Mouse (Mus musculus): ENCODE measurements around the gene Cfap100. TPM values are rescaled to one million over a fixed set of nuclear protein-coding genes. Genes with fewer than 3 reads are reported as not detected.
A peak's percentile ranks its signal among the peaks of the same experiment; 100 is the strongest.

Cfap100 gene
- 0.31 and 0.46 TPM in 2 replicates for polyA plus RNA-seq (2015; fragmentation: Nextera tagmentation; extraction: Ambion mirVana)

DNA sequence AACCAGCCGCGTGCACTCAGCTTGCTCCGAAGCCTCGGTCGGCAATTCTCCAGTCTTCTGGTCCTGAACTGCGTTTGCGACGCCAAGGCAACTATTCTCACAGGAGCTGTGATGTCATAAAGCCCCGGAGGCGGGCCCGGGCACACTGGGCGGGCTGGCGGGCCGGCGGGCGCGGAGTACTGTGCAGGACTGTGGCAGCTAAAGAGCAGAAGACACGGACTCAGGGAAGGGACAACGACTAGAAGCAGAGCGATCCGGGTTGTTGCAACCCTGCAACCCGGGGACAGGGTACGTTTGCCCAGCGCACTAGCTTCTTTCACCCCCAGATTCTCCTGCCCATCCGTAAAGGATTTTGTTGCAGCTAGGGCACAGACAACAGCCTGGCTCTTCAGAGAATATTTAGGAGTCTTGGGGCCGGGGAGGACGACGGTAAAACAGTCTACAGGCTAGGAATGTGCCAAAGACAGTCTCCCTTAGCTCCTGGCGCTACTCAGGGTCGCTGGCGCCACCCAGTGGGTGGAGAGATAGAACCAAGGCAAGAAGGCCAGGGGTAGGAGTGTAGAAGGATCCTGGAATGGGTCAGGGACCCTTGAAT is at the start of gene Cfap100:
Gene Cfap100, minus strand, starts transcription at position 418 of the 595 bp plus-strand sequence.
- Histone ChIP-seq H3K4me3 (replicated peaks; ENCODE audit: low read length) (peak within 1 kb of the TSS; percentile 46), H3K4me2 (ENCODE audit: low read depth, low read length) (peak within 1 kb of the TSS; percentile 84), H3K9ac (ENCODE audit: low read length) (peak within 1 kb of the TSS; percentile 66), H3K27ac (ENCODE audit: low read length) (no peak within 1 kb of the TSS), H3K36me3 (ENCODE audit: control insufficient read depth, insufficient read depth, low read length) (no peaks in the 10 kb centered on the region), H3K4me1 (ENCODE audit: control insufficient read depth, insufficient read depth, low read length) (peaks cover 6% of the 10 kb centered on the region; the same call in 1 of the 2 replicates), H3K27me3 (ENCODE audit: control insufficient read depth, insufficient read depth, low read length) (peaks cover 6% of the 10 kb centered on the region; the same call in 1 of the 2 replicates), H3K9me3 (replicated peaks; ENCODE audit: control insufficient read depth, low read length) (no peaks in the 10 kb centered on the region)
- ATAC-seq (ENCODE audit: insufficient read depth, low FRiP score), result peak; percentile 83
- WGBS, result under 1% methylated on average over 31 of the region's 31 CpGs

DNA sequence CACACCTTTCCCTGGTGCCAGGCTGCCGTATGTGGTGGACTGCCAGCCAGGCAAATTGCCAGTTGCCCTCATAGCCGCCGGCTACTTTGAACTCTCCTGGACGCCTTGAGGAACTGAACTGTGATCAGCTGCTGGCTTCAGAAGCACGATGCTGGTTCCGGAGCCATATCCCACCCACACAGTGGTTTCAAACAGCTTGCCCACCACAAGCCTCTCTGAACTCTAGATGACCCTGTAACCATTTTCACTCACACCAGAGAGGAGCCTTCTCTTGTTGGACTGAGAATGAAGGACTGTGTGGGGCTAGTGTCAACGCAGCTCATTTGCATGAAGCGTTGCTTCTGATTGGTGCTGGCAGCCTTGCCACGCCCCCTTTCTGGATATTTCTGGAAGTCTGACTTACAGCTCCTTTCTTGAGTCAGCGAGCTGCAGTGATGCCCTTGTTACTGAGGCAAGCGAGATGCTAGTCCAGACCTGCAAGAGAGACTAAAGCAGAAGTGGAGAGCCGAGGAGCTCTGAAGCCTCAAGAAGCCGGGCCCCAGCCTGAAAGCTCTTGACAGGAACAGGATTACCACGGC is 48.4 kb upstream of the Cfap100 start:
- no peak overlapping the region for H3K27ac ChIP-seq (ENCODE audit: low read length)
- ATAC-seq (ENCODE audit: insufficient read depth, low FRiP score), result peak; percentile 51; the same call in 1 of the 2 replicates
- no peak overlapping the region for H3K4me3 ChIP-seq (replicated peaks; ENCODE audit: low read length)
- H3K27me3 ChIP-seq (ENCODE audit: control insufficient read depth, insufficient read depth, low read length), result no peaks in the 10 kb centered on the region
- no peaks in the 10 kb centered on the region for H3K9me3 ChIP-seq (replicated peaks; ENCODE audit: control insufficient read depth, low read length)
- WGBS, result 49% methylated on average over 14 of the region's 14 CpGs
- no peaks in the 10 kb centered on the region for H3K36me3 ChIP-seq (ENCODE audit: control insufficient read depth, insufficient read depth, low read length)
- H3K4me1 ChIP-seq (ENCODE audit: control insufficient read depth, insufficient read depth, low read length), result no peaks in the 10 kb centered on the region
- H3K4me2 ChIP-seq (ENCODE audit: low read depth, low read length), result no peak overlapping the region
- H3K9ac ChIP-seq (ENCODE audit: low read length), result no peak overlapping the region

DNA sequence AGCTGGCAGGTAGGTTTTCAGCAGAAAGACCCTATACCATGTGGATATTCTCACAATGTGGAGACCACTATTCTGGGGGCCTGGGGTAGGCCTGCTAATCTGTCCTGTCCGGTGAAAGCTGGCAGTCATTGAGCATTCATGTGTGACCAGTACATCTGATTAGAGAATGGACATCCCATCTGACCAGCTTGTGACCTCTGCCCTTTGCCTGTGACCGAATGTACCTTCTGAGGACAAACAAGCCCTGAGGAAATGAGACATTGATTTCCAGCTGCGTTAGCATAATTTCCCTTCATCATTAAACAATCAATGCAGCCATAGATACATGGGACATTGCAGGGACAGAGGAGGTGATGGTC is 47.2 kb upstream of the Cfap100 start:
- WGBS, result 74% methylated on average over 3 of the region's 3 CpGs
- no peak for ATAC-seq (ENCODE audit: insufficient read depth, low FRiP score)
- no peaks in the 10 kb centered on the region for H3K9me3 ChIP-seq (replicated peaks; ENCODE audit: control insufficient read depth, low read length)
- H3K4me1 ChIP-seq (ENCODE audit: control insufficient read depth, insufficient read depth, low read length), result peaks cover 3% of the 10 kb centered on the region; the same call in 1 of the 2 replicates
- no peaks in the 10 kb centered on the region for H3K27me3 ChIP-seq (ENCODE audit: control insufficient read depth, insufficient read depth, low read length)
- no peaks in the 10 kb centered on the region for H3K36me3 ChIP-seq (ENCODE audit: control insufficient read depth, insufficient read depth, low read length)
- no peak overlapping the region for H3K9ac ChIP-seq (ENCODE audit: low read length)
- no peak overlapping the region for H3K4me3 ChIP-seq (replicated peaks; ENCODE audit: low read length)
- no peak overlapping the region for H3K27ac ChIP-seq (ENCODE audit: low read length)
- H3K4me2 ChIP-seq (ENCODE audit: low read depth, low read length), result no peak overlapping the region

GRCm38 (mm10) chr6:90475176-90475853 is 46.7 kb upstream of the Cfap100 start:
- no peak overlapping the region for H3K4me3 ChIP-seq (replicated peaks; ENCODE audit: low read length)
- no peaks in the 10 kb centered on the region for H3K36me3 ChIP-seq (ENCODE audit: control insufficient read depth, insufficient read depth, low read length)
- WGBS, result 71% methylated on average over 4 of the region's 4 CpGs
- no peaks in the 10 kb centered on the region for H3K27me3 ChIP-seq (ENCODE audit: control insufficient read depth, insufficient read depth, low read length)
- H3K27ac ChIP-seq (ENCODE audit: low read length), result no peak overlapping the region
- no peaks in the 10 kb centered on the region for H3K9me3 ChIP-seq (replicated peaks; ENCODE audit: control insufficient read depth, low read length)
- no peak for ATAC-seq (ENCODE audit: insufficient read depth, low FRiP score)
- no peak overlapping the region for H3K4me2 ChIP-seq (ENCODE audit: low read depth, low read length)
- peaks cover 6% of the 10 kb centered on the region; the same call in 1 of the 2 replicates for H3K4me1 ChIP-seq (ENCODE audit: control insufficient read depth, insufficient read depth, low read length)
- H3K9ac ChIP-seq (ENCODE audit: low read length), result no peak overlapping the region

- 80% methylated on average over 3 of the region's 3 CpGs for WGBS
- Histone ChIP-seq H3K36me3 (ENCODE audit: control insufficient read depth, insufficient read depth, low read length) (no peaks in the 10 kb centered on the region), H3K27ac (ENCODE audit: low read length) (no peak overlapping the region), H3K4me3 (replicated peaks; ENCODE audit: low read length) (no peak overlapping the region), H3K4me1 (ENCODE audit: control insufficient read depth, insufficient read depth, low read length) (peaks cover 6% of the 10 kb centered on the region; the same call in 1 of the 2 replicates), H3K9ac (ENCODE audit: low read length) (no peak overlapping the region), H3K4me2 (ENCODE audit: low read depth, low read length) (no peak overlapping the region), H3K27me3 (ENCODE audit: control insufficient read depth, insufficient read depth, low read length) (no peaks in the 10 kb centered on the region), H3K9me3 (replicated peaks; ENCODE audit: control insufficient read depth, low read length) (no peaks in the 10 kb centered on the region)
- ATAC-seq (ENCODE audit: insufficient read depth, low FRiP score), result no peak
Observed at GRCm38 (mm10) chr6:90474361-90474750, 45.8 kb upstream of the Cfap100 start.

- Histone ChIP-seq H3K27me3 (ENCODE audit: control insufficient read depth, insufficient read depth, low read length) (no peaks in the 10 kb centered on the region), H3K4me2 (ENCODE audit: low read depth, low read length) (no peak overlapping the region), H3K36me3 (ENCODE audit: control insufficient read depth, insufficient read depth, low read length) (no peaks in the 10 kb centered on the region), H3K9me3 (replicated peaks; ENCODE audit: control insufficient read depth, low read length) (no peaks in the 10 kb centered on the region), H3K9ac (ENCODE audit: low read length) (no peak overlapping the region), H3K4me1 (ENCODE audit: control insufficient read depth, insufficient read depth, low read length) (peaks cover 6% of the 10 kb centered on the region; the same call in 1 of the 2 replicates), H3K4me3 (replicated peaks; ENCODE audit: low read length) (no peak overlapping the region), H3K27ac (ENCODE audit: low read length) (no peak overlapping the region)
- ATAC-seq (ENCODE audit: insufficient read depth, low FRiP score), result no peak
- WGBS, result 92% methylated on average over 24 of the region's 24 CpGs
Observed at GRCm38 (mm10) chr6:90473630-90474360, 45.2 kb upstream of the Cfap100 start.

GRCm38 (mm10) chr6:90472697-90473096 is 44.1 kb upstream of the Cfap100 start:
- no peak for ATAC-seq (ENCODE audit: insufficient read depth, low FRiP score)
- Histone ChIP-seq H3K36me3 (ENCODE audit: control insufficient read depth, insufficient read depth, low read length) (no peaks in the 10 kb centered on the region), H3K27ac (ENCODE audit: low read length) (no peak overlapping the region), H3K9ac (ENCODE audit: low read length) (no peak overlapping the region), H3K4me2 (ENCODE audit: low read depth, low read length) (no peak overlapping the region), H3K4me1 (ENCODE audit: control insufficient read depth, insufficient read depth, low read length) (peaks cover 6% of the 10 kb centered on the region; the same call in 1 of the 2 replicates), H3K9me3 (replicated peaks; ENCODE audit: control insufficient read depth, low read length) (no peaks in the 10 kb centered on the region), H3K27me3 (ENCODE audit: control insufficient read depth, insufficient read depth, low read length) (no peaks in the 10 kb centered on the region), H3K4me3 (replicated peaks; ENCODE audit: low read length) (no peak overlapping the region)
- 87% methylated on average over 3 of the region's 3 CpGs for WGBS

GRCm38 (mm10) chr6:90472079-90472478 is 43.5 kb upstream of the Cfap100 start:
- 66% methylated on average over 4 of the region's 4 CpGs for WGBS
- Histone ChIP-seq H3K4me3 (replicated peaks; ENCODE audit: low read length) (no peak overlapping the region), H3K9ac (ENCODE audit: low read length) (no peak overlapping the region), H3K36me3 (ENCODE audit: control insufficient read depth, insufficient read depth, low read length) (no peaks in the 10 kb centered on the region), H3K27ac (ENCODE audit: low read length) (no peak overlapping the region), H3K4me2 (ENCODE audit: low read depth, low read length) (no peak overlapping the region), H3K27me3 (ENCODE audit: control insufficient read depth, insufficient read depth, low read length) (no peaks in the 10 kb centered on the region), H3K9me3 (replicated peaks; ENCODE audit: control insufficient read depth, low read length) (no peaks in the 10 kb centered on the region), H3K4me1 (ENCODE audit: control insufficient read depth, insufficient read depth, low read length) (peaks cover 6% of the 10 kb centered on the region; the same call in 1 of the 2 replicates)
- ATAC-seq (ENCODE audit: insufficient read depth, low FRiP score), result no peak

Measured in stomach, embryonic 16.5 days (tissue).